9 mouse cellular contexts compared by ENCODE assay signal in genomic region chr17:46773278-46774130, GRCm38 (mm10). TPM values are rescaled to one million over a fixed set of nuclear protein-coding genes. Genes with fewer than 3 reads are reported as not detected.
DNase-seq lines count a peak whose midpoint lies in the region; ATAC-seq lines count a peak whose summit lies in the region.
"Had no signal": no experiment of that assay in that cellular context is flagged by ENCODE, and none has a peak within 500 bp of the region (broad histone marks: within the 10 kb centered on the region; RNA-seq: fewer than 3 reads in every experiment).

No protein-coding gene starts in this region.

- peaks cover 33% of the 10 kb centered on the region for H3K4me1 ChIP-seq in lung, embryonic 15.5 days
- H3K4me1 ChIP-seq in hindbrain, embryonic 10.5 days (replicated peaks) = peaks cover 22% of the 10 kb centered on the region
- H3K4me1 ChIP-seq in liver, embryonic 13.5 days (replicated peaks) = peaks cover 25% of the 10 kb centered on the region
- H3K4me1 ChIP-seq in stomach, embryonic 15.5 days = peaks cover 11% of the 10 kb centered on the region

- H3K36me3 ChIP-seq in lung, embryonic 15.5 days = peaks cover 41% of the 10 kb centered on the region
- H3K36me3 ChIP-seq in hindbrain, embryonic 10.5 days = peaks cover 47% of the 10 kb centered on the region
- H3K36me3 ChIP-seq in liver, embryonic 13.5 days = peaks cover 46% of the 10 kb centered on the region
- H3K36me3 ChIP-seq in stomach, embryonic 15.5 days = peaks cover 34% of the 10 kb centered on the region

- H3K4me2 ChIP-seq in lung, embryonic 15.5 days = peak overlapping the region; percentile 82
- H3K4me2 ChIP-seq in liver, embryonic 13.5 days = peak overlapping the region; percentile 95
- peak overlapping the region; percentile 79 for H3K4me2 ChIP-seq in stomach, embryonic 15.5 days

- H3K27me3 ChIP-seq in lung, embryonic 15.5 days = no peaks in the 10 kb centered on the region
- H3K27me3 ChIP-seq in hindbrain, embryonic 10.5 days (ENCODE audit: insufficient read depth, poor library complexity, severe bottlenecking) = no peaks in the 10 kb centered on the region
- H3K27me3 ChIP-seq in liver, embryonic 13.5 days = no peaks in the 10 kb centered on the region
- no peaks in the 10 kb centered on the region for H3K27me3 ChIP-seq in stomach, embryonic 15.5 days (replicated peaks)

- peak overlapping the region; percentile 82 for H3K9ac ChIP-seq in lung, embryonic 15.5 days
- peak overlapping the region; percentile 90 for H3K9ac ChIP-seq in liver, embryonic 13.5 days
- H3K9ac ChIP-seq in stomach, embryonic 15.5 days = peak overlapping the region; percentile 89

- DNase-seq in lung, postnatal 36 days = no peak
- DNase-seq in brain, adult 2 months (ENCODE audit: low read depth, low spot score) = peak; percentile 72
- DNase-seq in hindbrain, embryonic 10.5 days (ENCODE audit: low spot score) = peak; percentile 41
- no peak for DNase-seq in liver, embryonic 13.5 days
- no peak for DNase-seq in left cerebral cortex, adult 18-20 months (ENCODE audit: low spot score in 2 of 2)
- DNase-seq in spleen, postnatal 4 days (ENCODE audit: low spot score in 2 of 2) = no peak

- no peaks in the 10 kb centered on the region for H3K9me3 ChIP-seq in lung, embryonic 15.5 days
- H3K9me3 ChIP-seq in hindbrain, embryonic 10.5 days = no peaks in the 10 kb centered on the region
- no peaks in the 10 kb centered on the region for H3K9me3 ChIP-seq in liver, embryonic 13.5 days (replicated peaks)
- H3K9me3 ChIP-seq in stomach, embryonic 15.5 days = no peaks in the 10 kb centered on the region

- H3K27ac ChIP-seq in lung, embryonic 15.5 days = peak overlapping the region; percentile 81
- H3K27ac ChIP-seq in hindbrain, embryonic 10.5 days = peak overlapping the region; percentile 90
- peak overlapping the region; percentile 87 for H3K27ac ChIP-seq in liver, embryonic 13.5 days
- peak overlapping the region; percentile 92 for H3K27ac ChIP-seq in stomach, embryonic 15.5 days

- WGBS in lung, embryonic 15.5 days = 8% methylated on average over 19 of the region's 20 CpGs
- 10% methylated on average over 19 of the region's 20 CpGs for WGBS in hindbrain, embryonic 10.5 days
- 5% methylated on average over 19 of the region's 20 CpGs for WGBS in liver, embryonic 13.5 days (ENCODE audit: insufficient replicate concordance)
- WGBS in stomach, embryonic 15.5 days = 8% methylated on average over 19 of the region's 20 CpGs

- ATAC-seq in lung, embryonic 15.5 days (ENCODE audit: borderline replicate concordance, extremely low read depth, low FRiP score, low TSS enrichment) = no peak
- ATAC-seq in liver, embryonic 13.5 days (ENCODE audit: low read depth) = no peak
- ATAC-seq in stomach, embryonic 15.5 days (ENCODE audit: insufficient read depth, low FRiP score, low read depth) = peak; percentile 3; the same call in 1 of the 2 replicates

- peak overlapping the region; percentile 78 for H3K4me3 ChIP-seq in lung, embryonic 15.5 days
- peak overlapping the region; percentile 75 for H3K4me3 ChIP-seq in hindbrain, embryonic 10.5 days
- peak overlapping the region; percentile 89 for H3K4me3 ChIP-seq in liver, embryonic 13.5 days (replicated peaks)
- peak overlapping the region; percentile 95 for H3K4me3 ChIP-seq in stomach, embryonic 15.5 days (replicated peaks)

RNA-seq across cellular contexts. Expression of gene 2310039H08Rik, which starts 1.1 kb away (rescaled TPM):
- 62.2 and 63.9 TPM in 2 replicates for polyA plus RNA-seq in lung, embryonic 15.5 days (2015; fragmentation: Nextera tagmentation; extraction: Ambion mirVana)
- 57.3 and 59.3 TPM in 2 replicates for polyA plus RNA-seq in hindbrain, embryonic 10.5 days (2016; fragmentation: Nextera tagmentation; extraction: Ambion mirVana)
- 44.5 and 51.4 TPM in 2 replicates for polyA plus RNA-seq in liver, embryonic 13.5 days (2015; fragmentation: Nextera tagmentation; extraction: Ambion mirVana)
- 76.0 and 89.3 TPM in 2 replicates for polyA plus RNA-seq in stomach, embryonic 15.5 days (2015; fragmentation: Nextera tagmentation; extraction: Ambion mirVana)
- total RNA-seq in left cerebral cortex, adult 18-20 months (2021) = 1 to 10 TPM; 6.4 to 8.3 TPM

RNA-seq across cellular contexts. Expression of gene Rpl7l1, which starts 9.0 kb away (rescaled TPM):
- polyA plus RNA-seq in lung, embryonic 15.5 days (2015; fragmentation: Nextera tagmentation; extraction: Ambion mirVana) = 171 and 175 TPM in 2 replicates
- 164 and 209 TPM in 2 replicates for polyA plus RNA-seq in hindbrain, embryonic 10.5 days (2016; fragmentation: Nextera tagmentation; extraction: Ambion mirVana)
- 108 and 131 TPM in 2 replicates for polyA plus RNA-seq in liver, embryonic 13.5 days (2015; fragmentation: Nextera tagmentation; extraction: Ambion mirVana)
- polyA plus RNA-seq in stomach, embryonic 15.5 days (2015; fragmentation: Nextera tagmentation; extraction: Ambion mirVana) = 145 and 155 TPM in 2 replicates
- 10 to 100 TPM; 48.2 to 53.2 TPM for total RNA-seq in left cerebral cortex, adult 18-20 months (2021)

RNA-seq across cellular contexts. Expression of gene Ptcra, which starts 10.0 kb away (rescaled TPM):
- polyA plus RNA-seq in lung, embryonic 15.5 days (2015; fragmentation: Nextera tagmentation; extraction: Ambion mirVana) = 1.3 and 8.2 TPM in 2 replicates
- 0.43 and 0.62 TPM in 2 replicates for polyA plus RNA-seq in hindbrain, embryonic 10.5 days (2016; fragmentation: Nextera tagmentation; extraction: Ambion mirVana)
- 0.30 and 0.32 TPM in 2 replicates for polyA plus RNA-seq in liver, embryonic 13.5 days (2015; fragmentation: Nextera tagmentation; extraction: Ambion mirVana)
- polyA plus RNA-seq in stomach, embryonic 15.5 days (2015; fragmentation: Nextera tagmentation; extraction: Ambion mirVana) = 0.37 and 0.57 TPM in 2 replicates
- under 1 TPM in 1 of 2 experiments, not detected in 1; 0.28 TPM for total RNA-seq in left cerebral cortex, adult 18-20 months (2021)
- total RNA-seq: left cerebral cortex, postnatal 25 days had no signal

RNA-seq across cellular contexts. Expression of gene Cnpy3, which starts 21.5 kb away (rescaled TPM):
- polyA plus RNA-seq in lung, embryonic 15.5 days (2015; fragmentation: Nextera tagmentation; extraction: Ambion mirVana) = 83.0 and 83.6 TPM in 2 replicates
- polyA plus RNA-seq in hindbrain, embryonic 10.5 days (2016; fragmentation: Nextera tagmentation; extraction: Ambion mirVana) = 65.8 and 73.6 TPM in 2 replicates
- 30.2 and 30.9 TPM in 2 replicates for polyA plus RNA-seq in liver, embryonic 13.5 days (2015; fragmentation: Nextera tagmentation; extraction: Ambion mirVana)
- polyA plus RNA-seq in stomach, embryonic 15.5 days (2015; fragmentation: Nextera tagmentation; extraction: Ambion mirVana) = 79.0 and 79.3 TPM in 2 replicates
- 10 to 100 TPM; 65.2 to 67.9 TPM for total RNA-seq in left cerebral cortex, adult 18-20 months (2021)

RNA-seq across cellular contexts. Expression of gene Gnmt, which starts 44.5 kb away (rescaled TPM):
- polyA plus RNA-seq in lung, embryonic 15.5 days (2015; fragmentation: Nextera tagmentation; extraction: Ambion mirVana) = 1.3 and 1.8 TPM in 2 replicates
- 0.18 and 0.36 TPM in 2 replicates for polyA plus RNA-seq in hindbrain, embryonic 10.5 days (2016; fragmentation: Nextera tagmentation; extraction: Ambion mirVana)
- 11.0 and 11.7 TPM in 2 replicates for polyA plus RNA-seq in liver, embryonic 13.5 days (2015; fragmentation: Nextera tagmentation; extraction: Ambion mirVana)
- 12.5 and 15.0 TPM in 2 replicates for polyA plus RNA-seq in stomach, embryonic 15.5 days (2015; fragmentation: Nextera tagmentation; extraction: Ambion mirVana)
- total RNA-seq in left cerebral cortex, adult 18-20 months (2021) = under 1 TPM in 1 of 2 experiments, not detected in 1; 0.84 TPM

Comparison
In these comparisons a context has a peak if more than half of its experiments do, and no peak if none do; other contexts are left out.
1. DNase-seq: peak in brain, adult 2 months (single experiment) and hindbrain, embryonic 10.5 days (single experiment); none in lung, postnatal 36 days (single experiment), liver, embryonic 13.5 days (single experiment), left cerebral cortex, adult 18-20 months (0 of 2) and spleen, postnatal 4 days (0 of 2).
2. Peak in every context shown above with its lines, with median percentiles within 50 percentile points of each other: H3K27ac ChIP-seq, H3K4me2 ChIP-seq, H3K4me3 ChIP-seq and H3K9ac ChIP-seq.